Mouse (Mus musculus) lung, adult 2 months (tissue): Measurements from ENCODE around the gene Zbed4.

ENCODE experiments used
- CTCF ChIP-seq: fragments of 200-500 bp; IDR thresholded peaks from 2 replicates; pipeline ENCODE4 v1.5.1; 2011; ENCODE audit warnings: mild to moderate bottlenecking, low read length, control low read depth; ENCODE audit not compliant: insufficient read depth
- POLR2A ChIP-seq: fragments of 200-500 bp; IDR thresholded peaks from 2 replicates; pipeline ENCODE4 v1.6.1; 2011; ENCODE audit warnings: low read depth, mild to moderate bottlenecking, control low read depth, low read length, borderline replicate concordance; ENCODE audit errors: extremely low read depth

- TF ChIP-seq POLR2A (no peak), CTCF (no peak)
Measured at GRCm38 (mm10) chr15:88738466-88738865, 13.0 kb upstream of the Zbed4 start.
